In the genomic region with DNA sequence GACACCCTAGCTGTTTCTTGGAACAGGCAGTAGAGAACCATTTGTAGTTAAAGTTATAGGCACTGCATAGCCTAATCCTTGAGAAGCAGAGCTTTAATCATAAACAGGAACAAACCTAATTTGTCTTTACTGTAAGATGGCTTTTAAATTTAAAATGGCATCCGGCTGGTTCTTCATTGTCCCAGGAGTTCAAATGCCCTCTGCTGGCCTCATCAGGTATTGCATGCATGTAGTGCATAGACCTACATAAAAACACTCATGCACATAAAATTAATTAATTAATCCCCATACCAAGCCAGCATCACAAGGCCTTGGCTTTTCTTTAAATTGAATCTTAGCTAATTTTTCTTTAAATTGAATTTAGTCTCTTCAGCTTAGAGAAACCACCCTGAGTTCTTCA, we compare ENCODE assay signal across 8 mouse cellular contexts.
A peak's percentile ranks its signal among the peaks of the same experiment; 100 is the strongest.
DNase-seq lines count a peak whose midpoint lies in the region; ATAC-seq and TF ChIP-seq lines count a peak whose summit lies in the region.

No protein-coding gene starts in this region.

- H3K27ac ChIP-seq in hindbrain, embryonic 11.5 days (ENCODE audit: low read depth, low read length) = no peak overlapping the region
- H3K27ac ChIP-seq in hindbrain, embryonic 12.5 days = no peak overlapping the region
- no peak overlapping the region for H3K27ac ChIP-seq in thymus, adult 2 months (ENCODE audit: control insufficient read depth, insufficient read depth, low read length)

- H3K27me3 ChIP-seq in hindbrain, embryonic 11.5 days (ENCODE audit: control insufficient read depth, insufficient read depth, low read length) = no peaks in the 10 kb centered on the region
- H3K27me3 ChIP-seq in hindbrain, embryonic 12.5 days = no peaks in the 10 kb centered on the region
- H3K27me3 ChIP-seq in thymus, adult 2 months (ENCODE audit: control insufficient read depth, insufficient read depth, low read length) = no peaks in the 10 kb centered on the region

- ATAC-seq in hindbrain, embryonic 11.5 days (ENCODE audit: low FRiP score) = no peak
- no peak for ATAC-seq in hindbrain, embryonic 12.5 days (ENCODE audit: low FRiP score)
- ATAC-seq in megakaryocyte progenitor cell, adult 5-6 weeks (replicated peaks; ENCODE audit: poor library complexity) = no peak

- no peak overlapping the region for H3K4me2 ChIP-seq in hindbrain, embryonic 11.5 days (replicated peaks; ENCODE audit: low read depth, low read length)
- no peak overlapping the region for H3K4me2 ChIP-seq in hindbrain, embryonic 12.5 days (replicated peaks)

- H3K9ac ChIP-seq in hindbrain, embryonic 11.5 days (ENCODE audit: low read depth, low read length) = no peak overlapping the region
- no peak overlapping the region for H3K9ac ChIP-seq in hindbrain, embryonic 12.5 days

- TF ChIP-seq POLR2A in thymus, adult 2 months (IDR thresholded peaks at IDR 0.05; ENCODE audit: control insufficient read depth, extremely low read depth, insufficient read depth, low read length, poor library complexity) = no peak

- WGBS in hindbrain, embryonic 11.5 days = 81% methylated on average over 1 of the region's 1 CpGs
- 87% methylated on average over 1 of the region's 1 CpGs for WGBS in hindbrain, embryonic 12.5 days
- 85% methylated on average over 1 of the region's 1 CpGs for WGBS in thymus, adult 2 months

- no peaks in the 10 kb centered on the region for H3K36me3 ChIP-seq in hindbrain, embryonic 11.5 days (ENCODE audit: control insufficient read depth, insufficient read depth, low read length)
- no peaks in the 10 kb centered on the region for H3K36me3 ChIP-seq in hindbrain, embryonic 12.5 days
- H3K36me3 ChIP-seq in thymus, adult 2 months (ENCODE audit: control insufficient read depth, insufficient read depth, low read length) = no peaks in the 10 kb centered on the region

- no peak overlapping the region for H3K4me3 ChIP-seq in hindbrain, embryonic 11.5 days (ENCODE audit: low read depth, low read length)
- H3K4me3 ChIP-seq in hindbrain, embryonic 12.5 days = no peak overlapping the region
- H3K4me3 ChIP-seq in thymus, adult 2 months (ENCODE audit: control insufficient read depth, insufficient read depth, low read length) = no peak overlapping the region

- peak; percentile 64 for DNase-seq in hindbrain, embryonic 11.5 days (ENCODE audit: low spot score)
- peak; percentile 29 for DNase-seq in thymus, adult 2 months
- DNase-seq in thymus, adult 18-20 months = no peak
- peak; percentile 26 for DNase-seq in hindlimb bud, embryonic 11.5 days (ENCODE audit: extremely low spot score, low read depth, low spot score)
- no peak for DNase-seq in urinary bladder, adult 18-20 months (ENCODE audit: low spot score in 2 of 2)
- DNase-seq in right cerebral cortex, adult 2 months (ENCODE audit: low spot score in 2 of 2) = no peak

- no peaks in the 10 kb centered on the region for H3K9me3 ChIP-seq in hindbrain, embryonic 11.5 days (ENCODE audit: control insufficient read depth, low read length)
- H3K9me3 ChIP-seq in hindbrain, embryonic 12.5 days (replicated peaks) = no peaks in the 10 kb centered on the region

- no peak for TF ChIP-seq CTCF in thymus, adult 2 months (IDR thresholded peaks at IDR 0.05; ENCODE audit: borderline replicate concordance, control insufficient read depth, extremely low read depth, insufficient read depth, low read length, poor library complexity)

- no peaks in the 10 kb centered on the region for H3K4me1 ChIP-seq in hindbrain, embryonic 11.5 days (replicated peaks; ENCODE audit: control insufficient read depth, insufficient read depth, low read length)
- H3K4me1 ChIP-seq in hindbrain, embryonic 12.5 days = no peaks in the 10 kb centered on the region
- no peaks in the 10 kb centered on the region for H3K4me1 ChIP-seq in thymus, adult 2 months (replicated peaks; ENCODE audit: control insufficient read depth, insufficient read depth, low read length)

Comparison
In these comparisons a context has a peak if more than half of its experiments do, and no peak if none do; other contexts are left out.
1. DNase-seq: peak in hindbrain, embryonic 11.5 days (single experiment), thymus, adult 2 months (single experiment) and hindlimb bud, embryonic 11.5 days (single experiment); none in thymus, adult 18-20 months (0 of 2), urinary bladder, adult 18-20 months (0 of 2) and right cerebral cortex, adult 2 months (0 of 2).